Mouse (Mus musculus) midbrain, postnatal 0 days (tissue): ENCODE data around the gene Gm17409. TPM values are rescaled to one million over a fixed set of nuclear protein-coding genes. Genes with fewer than 3 reads are reported as not detected.

Experiments used
- ATAC-seq: fragments of 200-750 bp; cut with Nextera tagmentation; 2 replicates; pipeline ENCODE4 v1.8.0; 2017; ENCODE audit warnings: moderate number of reproducible peaks, mild to moderate bottlenecking, moderate TSS enrichment, moderate library complexity; ENCODE audit not compliant: low FRiP score
- DNase-seq: peaks from one replicate; pipeline ENCODE4 v3.0.0-alpha.2; 2015; ENCODE audit warnings: low spot score
- H3K27ac ChIP-seq: fragments of 300-500 bp; sonication (generic); 2 replicates; pipeline ENCODE4 v1.5.1; 2014; ENCODE audit warnings: low read depth, mild to moderate bottlenecking, low read length, mixed read lengths
- H3K27me3 ChIP-seq: fragments of 300-500 bp; sonication (generic); 2 replicates; pipeline ENCODE4 v1.6.1; 2014; ENCODE audit warnings: low read length, control low read depth, mixed read lengths; ENCODE audit not compliant: insufficient read depth
- H3K36me3 ChIP-seq: fragments of 300-500 bp; sonication (generic); 2 replicates; pipeline ENCODE4 v1.6.1; 2014; ENCODE audit warnings: low read length, control low read depth, mixed read lengths; ENCODE audit not compliant: insufficient read depth
- H3K4me1 ChIP-seq: fragments of 300-500 bp; sonication (generic); 2 replicates; pipeline ENCODE4 v1.6.1; 2014; ENCODE audit warnings: mild to moderate bottlenecking, control low read depth, antibody characterized with exemption, low read length, mixed read lengths; ENCODE audit not compliant: insufficient read depth
- H3K4me2 ChIP-seq: fragments of 300-500 bp; sonication (generic); 2 replicates; pipeline ENCODE4 v1.6.1; 2014; ENCODE audit warnings: low read depth, mild to moderate bottlenecking, low read length, mixed read lengths; ENCODE audit not compliant: poor library complexity, severe bottlenecking
- H3K4me3 ChIP-seq: fragments of 300-500 bp; sonication (generic); 2 replicates; pipeline ENCODE4 v1.5.1; 2014; ENCODE audit warnings: low read depth, mild to moderate bottlenecking, low read length, moderate library complexity
- H3K9ac ChIP-seq: fragments of 300-500 bp; sonication (generic); replicated peaks from 2 replicates; pipeline ENCODE4 v1.6.1; 2014; ENCODE audit warnings: mild to moderate bottlenecking, low read length, moderate library complexity, mixed read lengths; ENCODE audit not compliant: poor library complexity, severe bottlenecking
- H3K9me3 ChIP-seq: fragments of 300-500 bp; sonication (generic); 2 replicates; pipeline ENCODE4 v1.6.1; 2016; ENCODE audit warnings: low read length, control low read depth
- CTCF ChIP-seq: IDR thresholded peaks from 2 replicates; pipeline ENCODE4 v1.5.1; 2016; ENCODE audit warnings: antibody characterized with exemption, mild to moderate bottlenecking
- WGBS: fragments of 180-500 bp; shearing (Covaris S2); extraction: QIAGEN DNeasy Blood & Tissue Kit; methylation state at CpG from one replicate; pipeline ENCODE4 v1.1.7; 2014; 5-methylcytosine and 5-hydroxymethylcytosine counted together
- polyA plus RNA-seq: library from polyadenylated mRNA; unstranded; fragments of >200 nt; fragmentation: Nextera tagmentation; extraction: Ambion mirVana; gene quantifications from 2 replicates; pipeline ENCODE4 v1.2.1, GENCODE M21; 2015
- total RNA-seq: library from RNA; depleted of rRNA; stranded (reverse); fragments of >200 nt; gene quantifications from 2 replicates; pipeline ENCODE4 v1.2.3, GENCODE M21; 2014; rRNA removed

Gm17409 gene
- total and polyA plus RNA-seq, 2 experiments from 2014 or later: not detected

DNA sequence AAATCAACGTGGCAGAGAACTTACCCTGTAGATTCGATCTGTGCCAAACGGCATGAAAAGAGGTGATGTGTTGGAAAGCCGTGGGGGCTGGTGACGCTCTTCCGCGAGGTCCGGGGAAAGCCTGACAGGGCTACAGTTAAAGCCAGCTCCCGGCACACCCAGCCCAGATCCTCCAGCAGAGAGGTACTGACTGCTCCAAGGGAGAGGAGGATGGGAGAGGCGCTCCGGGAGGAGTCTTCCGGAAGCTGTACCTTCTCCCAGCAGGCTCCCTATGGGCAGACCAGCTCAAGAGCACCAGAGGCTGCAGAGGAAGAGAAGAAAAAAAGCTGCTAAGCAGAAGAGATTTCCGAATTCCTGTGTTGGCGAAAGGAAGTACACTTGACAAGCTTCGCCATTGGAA is 46.1 kb downstream of the Gm17409 start:
- ATAC-seq: no peak
- no peaks in the 10 kb centered on the region for H3K36me3 ChIP-seq
- WGBS: 51% methylated on average over 15 of the region's 15 CpGs
- H3K4me1 ChIP-seq: no peaks in the 10 kb centered on the region
- no peaks in the 10 kb centered on the region for H3K27me3 ChIP-seq
- no peak for TF ChIP-seq CTCF
- H3K27ac ChIP-seq: no peak overlapping the region
- H3K4me3 ChIP-seq: no peak overlapping the region
- H3K9me3 ChIP-seq: no peaks in the 10 kb centered on the region
- peak overlapping the region; percentile 26; the same call in 1 of the 2 replicates for H3K4me2 ChIP-seq
- DNase-seq: no peak
- H3K9ac ChIP-seq: no peak overlapping the region

DNA sequence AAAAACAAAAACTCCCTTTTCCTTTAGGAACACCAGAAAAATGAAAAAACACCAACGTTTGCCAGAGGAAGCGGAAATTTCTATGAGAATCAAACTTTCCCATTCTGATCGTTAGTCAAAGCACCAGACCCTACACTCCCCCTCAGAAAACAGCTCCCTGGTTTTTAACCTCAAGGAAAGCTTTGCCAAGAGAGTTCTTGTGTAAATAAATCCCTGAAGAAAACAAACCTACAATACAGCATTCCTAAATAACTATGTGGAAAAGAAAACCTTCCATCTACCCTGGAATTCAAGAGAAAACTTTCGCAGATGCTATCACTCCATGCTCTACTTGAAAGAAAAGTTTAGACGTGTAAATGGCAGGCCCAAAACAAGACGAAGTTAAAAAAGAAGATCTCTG is 47.0 kb downstream of the Gm17409 start:
- WGBS: 74% methylated on average over 6 of the region's 6 CpGs

DNA sequence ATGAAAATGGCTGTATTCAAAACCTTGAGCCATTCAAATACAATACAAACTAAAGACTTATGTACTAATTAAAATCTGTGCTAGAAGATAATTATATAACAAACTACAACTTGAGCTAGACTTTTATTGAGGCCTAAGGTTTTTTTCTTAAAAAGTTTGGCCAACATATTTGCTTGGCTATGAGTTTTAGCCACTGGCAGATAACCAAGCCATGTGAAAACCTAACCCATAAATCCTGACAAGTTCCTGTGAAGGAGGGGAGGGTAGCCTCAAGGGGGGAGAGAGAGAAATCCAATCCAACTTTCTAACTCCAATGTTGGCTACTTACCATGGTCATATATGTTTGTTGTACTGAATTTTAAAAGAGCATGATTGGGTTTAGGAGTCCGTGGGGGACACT is 48.6 kb downstream of the Gm17409 start:
- no peak for ATAC-seq
- no peak for TF ChIP-seq CTCF
- H3K4me3 ChIP-seq: no peak overlapping the region

More for the DNA sequence above, 47.0 kb downstream of the Gm17409 start:
- no peak for DNase-seq
- Histone ChIP-seq H3K9me3 (no peaks in the 10 kb centered on the region), H3K9ac (no peak overlapping the region), H3K36me3 (no peaks in the 10 kb centered on the region), H3K27me3 (no peaks in the 10 kb centered on the region), H3K4me1 (no peaks in the 10 kb centered on the region), H3K4me2 (no peak overlapping the region), H3K27ac (peak overlapping the region; percentile 38; the same call in 1 of the 2 replicates), H3K4me3 (no peak overlapping the region)
- no peak for ATAC-seq
- no peak for TF ChIP-seq CTCF

More for the DNA sequence above, 48.6 kb downstream of the Gm17409 start:
- H3K4me1 ChIP-seq: no peaks in the 10 kb centered on the region
- no peaks in the 10 kb centered on the region for H3K9me3 ChIP-seq
- H3K27me3 ChIP-seq: no peaks in the 10 kb centered on the region
- no peak overlapping the region for H3K9ac ChIP-seq
- DNase-seq: no peak
- H3K36me3 ChIP-seq: no peaks in the 10 kb centered on the region
- no peak overlapping the region for H3K4me2 ChIP-seq
- no peak overlapping the region for H3K27ac ChIP-seq
- WGBS: 94% methylated on average over 1 of the region's 1 CpGs

Other genes starting within 250 kb of the Gm17409 start
- 0.76 and 0.99 TPM in 2 replicates for gene Acvr1c, start 112.2 kb upstream of the Gm17409 start, total RNA-seq
- gene Acvr1c, start 112.2 kb upstream of the Gm17409 start, polyA plus RNA-seq: 0.45 and 0.67 TPM in 2 replicates
- gene Acvr1, start 97.0 kb downstream of the Gm17409 start, total RNA-seq: 10.0 and 12.6 TPM in 2 replicates
- 3.6 and 4.1 TPM in 2 replicates for gene Acvr1, start 97.0 kb downstream of the Gm17409 start, polyA plus RNA-seq
- gene Upp2, start 97.2 kb downstream of the Gm17409 start, total RNA-seq: 6.7 and 11.6 TPM in 2 replicates
- gene Upp2, start 97.2 kb downstream of the Gm17409 start, polyA plus RNA-seq: 9.8 and 11.6 TPM in 2 replicates